Mouse (Mus musculus) kidney, adult 18-20 months (tissue): ENCODE measurements around the gene Gm13691.
"Not testable (repeated sequence)": the region's sequence is repeated elsewhere in the genome, so short reads cannot be mapped to it uniquely, and the experiment has no call there.

Experiments used
- DNase-seq: peaks from one replicate; pipeline ENCODE4 v3.0.0; 2021

Gm13691 gene

DNA sequence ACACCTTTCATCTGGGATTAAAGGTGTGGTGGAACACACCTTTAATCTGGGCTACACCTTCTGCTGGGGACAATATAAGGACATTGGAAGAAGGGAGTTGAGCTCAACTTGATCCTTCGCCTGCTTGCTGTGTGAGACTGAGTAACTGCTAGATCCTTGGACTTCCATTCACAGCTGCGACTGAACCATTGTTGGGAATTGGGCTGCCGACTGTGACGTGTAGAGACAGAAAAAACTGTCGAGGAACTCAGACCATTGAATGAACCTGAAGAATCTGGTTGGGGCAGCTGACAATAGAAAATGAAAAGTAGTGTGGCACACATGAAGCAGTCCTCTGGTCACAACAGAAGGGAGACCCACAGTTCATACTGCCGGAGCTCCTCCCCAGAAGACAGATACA, at the start of gene Gm13691:
Gm13691 (plus strand) TSS at position 301 of the 400 bp plus-strand sequence.
- DNase-seq: not testable (repeated sequence)

DNA sequence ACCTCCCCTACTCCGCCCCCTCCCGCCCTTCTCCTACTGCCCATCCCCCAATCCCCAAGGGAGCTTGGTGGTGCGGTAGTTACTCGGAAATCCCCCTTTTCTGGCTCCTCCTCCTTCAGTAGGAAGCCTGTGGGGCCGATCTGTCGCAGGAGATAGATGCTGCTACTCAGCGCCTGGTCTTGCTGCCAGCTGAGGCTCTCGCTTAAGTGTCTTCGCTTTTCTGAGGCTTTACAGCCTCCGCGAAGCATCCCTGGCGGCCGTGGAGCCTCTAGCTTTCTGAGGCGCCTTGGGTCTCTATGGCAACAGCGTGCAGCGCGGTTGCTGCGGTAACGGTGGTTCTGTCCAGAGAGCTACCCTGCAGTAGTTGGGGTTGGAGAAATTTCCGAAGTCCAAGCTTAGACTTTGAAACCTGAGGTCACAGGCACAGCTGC, 49.4 kb upstream of the Gm13691 start, which contains the start of gene Zswim2:
Zswim2 (minus strand) TSS at position 298 of the 431 bp plus-strand sequence.
- peak; percentile 24 for DNase-seq

DNA sequence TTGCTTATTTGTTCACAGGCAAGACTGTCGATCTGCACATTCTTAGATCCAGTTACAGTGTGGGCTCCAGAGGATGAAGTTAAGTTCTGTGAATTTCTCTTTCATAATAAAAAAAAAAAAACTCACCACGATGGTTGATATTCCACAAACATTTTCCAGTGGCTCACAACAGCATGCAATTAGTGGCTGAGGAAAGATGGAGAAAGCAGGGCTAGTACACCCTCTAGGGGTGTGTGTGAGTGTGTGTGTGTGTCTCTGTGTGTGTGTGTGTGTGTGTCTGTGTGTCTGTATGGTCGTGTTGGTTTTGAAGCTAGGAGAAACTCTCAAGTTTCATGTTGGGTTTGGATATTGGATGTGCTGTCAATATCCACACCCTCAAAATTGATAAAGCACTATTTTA, 49.0 kb upstream of the Gm13691 start:
- DNase-seq: no peak

- no peak for DNase-seq
These were observed 48.6 kb upstream of the Gm13691 start for GRCm38 (mm10) chr2:83941792-83942191.

DNA sequence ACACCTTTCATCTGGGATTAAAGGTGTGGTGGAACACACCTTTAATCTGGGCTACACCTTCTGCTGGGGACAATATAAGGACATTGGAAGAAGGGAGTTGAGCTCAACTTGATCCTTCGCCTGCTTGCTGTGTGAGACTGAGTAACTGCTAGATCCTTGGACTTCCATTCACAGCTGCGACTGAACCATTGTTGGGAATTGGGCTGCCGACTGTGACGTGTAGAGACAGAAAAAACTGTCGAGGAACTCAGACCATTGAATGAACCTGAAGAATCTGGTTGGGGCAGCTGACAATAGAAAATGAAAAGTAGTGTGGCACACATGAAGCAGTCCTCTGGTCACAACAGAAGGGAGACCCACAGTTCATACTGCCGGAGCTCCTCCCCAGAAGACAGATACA, 35.0 kb upstream of the Gm13691 start, which contains the start of gene Gm13698:
Gm13698 (plus strand) TSS at position 301 of the 400 bp plus-strand sequence.
- DNase-seq: not testable (repeated sequence)

DNA sequence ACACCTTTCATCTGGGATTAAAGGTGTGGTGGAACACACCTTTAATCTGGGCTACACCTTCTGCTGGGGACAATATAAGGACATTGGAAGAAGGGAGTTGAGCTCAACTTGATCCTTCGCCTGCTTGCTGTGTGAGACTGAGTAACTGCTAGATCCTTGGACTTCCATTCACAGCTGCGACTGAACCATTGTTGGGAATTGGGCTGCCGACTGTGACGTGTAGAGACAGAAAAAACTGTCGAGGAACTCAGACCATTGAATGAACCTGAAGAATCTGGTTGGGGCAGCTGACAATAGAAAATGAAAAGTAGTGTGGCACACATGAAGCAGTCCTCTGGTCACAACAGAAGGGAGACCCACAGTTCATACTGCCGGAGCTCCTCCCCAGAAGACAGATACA, 29.1 kb upstream of the Gm13691 start, which contains the start of gene Gm13693:
Gm13693 (plus strand) TSS at position 301 of the 400 bp plus-strand sequence.
- DNase-seq: not testable (repeated sequence)

- DNase-seq: not testable (repeated sequence)
These were observed 23.3 kb upstream of the Gm13691 start, which contains the start of gene Gm13695 for GRCm38 (mm10) chr2:83967013-83967412. Gene Gm13695 (plus strand): TSS chr2:83967313.

DNA sequence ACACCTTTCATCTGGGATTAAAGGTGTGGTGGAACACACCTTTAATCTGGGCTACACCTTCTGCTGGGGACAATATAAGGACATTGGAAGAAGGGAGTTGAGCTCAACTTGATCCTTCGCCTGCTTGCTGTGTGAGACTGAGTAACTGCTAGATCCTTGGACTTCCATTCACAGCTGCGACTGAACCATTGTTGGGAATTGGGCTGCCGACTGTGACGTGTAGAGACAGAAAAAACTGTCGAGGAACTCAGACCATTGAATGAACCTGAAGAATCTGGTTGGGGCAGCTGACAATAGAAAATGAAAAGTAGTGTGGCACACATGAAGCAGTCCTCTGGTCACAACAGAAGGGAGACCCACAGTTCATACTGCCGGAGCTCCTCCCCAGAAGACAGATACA, 17.5 kb upstream of the Gm13691 start, which contains the start of gene Gm13696:
Gm13696 (plus strand) TSS at position 301 of the 400 bp plus-strand sequence.
- not testable (repeated sequence) for DNase-seq

DNA sequence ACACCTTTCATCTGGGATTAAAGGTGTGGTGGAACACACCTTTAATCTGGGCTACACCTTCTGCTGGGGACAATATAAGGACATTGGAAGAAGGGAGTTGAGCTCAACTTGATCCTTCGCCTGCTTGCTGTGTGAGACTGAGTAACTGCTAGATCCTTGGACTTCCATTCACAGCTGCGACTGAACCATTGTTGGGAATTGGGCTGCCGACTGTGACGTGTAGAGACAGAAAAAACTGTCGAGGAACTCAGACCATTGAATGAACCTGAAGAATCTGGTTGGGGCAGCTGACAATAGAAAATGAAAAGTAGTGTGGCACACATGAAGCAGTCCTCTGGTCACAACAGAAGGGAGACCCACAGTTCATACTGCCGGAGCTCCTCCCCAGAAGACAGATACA, 11.7 kb upstream of the Gm13691 start, which contains the start of gene Gm13694:
Gm13694 (plus strand) TSS at position 301 of the 400 bp plus-strand sequence.
- not testable (repeated sequence) for DNase-seq

DNA sequence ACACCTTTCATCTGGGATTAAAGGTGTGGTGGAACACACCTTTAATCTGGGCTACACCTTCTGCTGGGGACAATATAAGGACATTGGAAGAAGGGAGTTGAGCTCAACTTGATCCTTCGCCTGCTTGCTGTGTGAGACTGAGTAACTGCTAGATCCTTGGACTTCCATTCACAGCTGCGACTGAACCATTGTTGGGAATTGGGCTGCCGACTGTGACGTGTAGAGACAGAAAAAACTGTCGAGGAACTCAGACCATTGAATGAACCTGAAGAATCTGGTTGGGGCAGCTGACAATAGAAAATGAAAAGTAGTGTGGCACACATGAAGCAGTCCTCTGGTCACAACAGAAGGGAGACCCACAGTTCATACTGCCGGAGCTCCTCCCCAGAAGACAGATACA, 5.9 kb upstream of the Gm13691 start, which contains the start of gene Gm13697:
Gm13697 (plus strand) TSS at position 301 of the 400 bp plus-strand sequence.
- not testable (repeated sequence) for DNase-seq

DNA sequence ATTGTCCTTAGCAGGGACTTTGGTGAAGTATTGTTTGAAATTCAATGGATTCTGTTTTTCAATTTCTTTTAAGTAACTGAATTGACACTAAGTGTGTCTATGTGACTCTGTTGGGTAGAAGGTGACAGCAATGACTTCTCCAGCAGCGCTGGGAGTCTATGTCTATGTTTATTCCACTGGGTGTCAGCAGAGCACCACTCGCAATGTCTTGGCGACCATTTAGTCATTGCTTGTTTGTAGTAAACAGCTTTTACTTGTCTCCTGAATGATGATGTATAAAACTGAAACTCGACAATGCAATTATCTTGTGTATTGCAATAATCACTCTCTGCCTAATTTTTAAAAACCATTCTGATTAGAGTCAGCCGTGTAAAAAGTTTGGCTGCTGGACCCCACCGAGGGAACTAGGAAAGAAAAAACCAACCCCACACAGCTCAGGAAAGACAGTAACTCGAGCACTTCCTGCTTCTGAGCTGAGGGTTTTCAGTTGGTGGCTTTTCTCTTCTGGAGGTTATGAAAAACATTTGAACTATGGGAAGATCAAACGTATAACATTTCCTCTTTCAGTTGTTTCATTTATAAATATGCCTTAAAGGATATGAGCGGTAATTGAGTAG, 3.4 kb downstream of the Gm13691 start:
- not testable (repeated sequence) for DNase-seq

DNA sequence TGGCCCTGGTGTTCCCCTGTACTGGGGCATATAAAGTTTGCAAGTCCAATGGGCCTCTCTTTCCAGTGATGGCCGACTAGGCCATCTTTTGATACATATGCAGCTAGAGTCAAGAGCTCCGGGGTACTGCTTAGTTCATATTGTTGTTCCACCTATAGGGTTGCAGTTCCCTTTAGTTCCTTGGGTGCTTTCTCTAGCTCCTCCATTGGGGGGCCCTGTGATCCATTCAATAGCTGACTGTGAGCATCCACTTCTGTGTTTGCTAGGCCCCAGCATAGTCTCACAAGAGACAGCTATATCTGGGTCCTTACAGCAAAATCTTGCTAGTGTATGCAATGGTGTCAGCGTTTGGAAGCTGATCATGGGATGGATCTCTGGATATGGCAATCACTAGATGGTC, 4.2 kb downstream of the Gm13691 start:
- not testable (repeated sequence) for DNase-seq

DNA sequence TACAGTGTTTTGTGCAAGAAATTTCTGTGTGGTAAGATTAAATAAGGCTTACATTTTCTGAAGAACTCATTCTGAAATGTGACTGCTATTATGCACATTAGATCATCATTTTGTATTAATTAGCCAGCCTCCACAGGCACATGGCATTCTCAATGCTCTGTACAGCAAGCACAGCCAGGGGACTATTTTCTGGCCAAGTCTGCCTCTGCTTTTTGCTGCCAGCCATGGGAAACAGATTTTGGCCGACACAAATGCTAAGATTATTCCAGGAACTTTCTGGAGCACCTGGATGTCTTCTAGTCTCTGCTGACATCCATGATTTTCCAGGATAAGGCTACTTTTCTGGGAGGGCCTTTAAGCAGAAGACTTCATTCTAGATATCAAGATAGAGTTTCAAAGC, 18.6 kb downstream of the Gm13691 start:
- DNase-seq: no peak

DNA sequence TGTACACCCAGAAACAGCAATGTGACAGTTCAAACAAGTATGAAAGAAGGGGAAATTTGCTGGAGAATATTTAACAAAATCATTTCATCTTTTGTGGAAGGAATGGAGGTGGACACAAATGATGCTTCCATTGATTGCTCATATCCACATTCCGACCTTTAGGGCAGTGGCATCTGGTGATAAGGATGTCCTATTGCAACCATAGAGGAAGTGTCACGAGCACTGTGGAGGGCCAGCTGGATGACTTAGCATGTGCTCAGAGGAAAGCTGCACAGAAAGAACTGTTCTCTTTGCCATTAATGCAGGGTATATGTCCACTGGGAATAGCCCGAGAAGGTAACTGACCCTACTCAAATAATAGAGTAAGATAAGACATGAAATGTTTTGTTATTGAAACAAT, 19.5 kb downstream of the Gm13691 start:
- no peak for DNase-seq

- DNase-seq: no peak
These were observed 24.2 kb downstream of the Gm13691 start for GRCm38 (mm10) chr2:84014572-84014971.

DNA sequence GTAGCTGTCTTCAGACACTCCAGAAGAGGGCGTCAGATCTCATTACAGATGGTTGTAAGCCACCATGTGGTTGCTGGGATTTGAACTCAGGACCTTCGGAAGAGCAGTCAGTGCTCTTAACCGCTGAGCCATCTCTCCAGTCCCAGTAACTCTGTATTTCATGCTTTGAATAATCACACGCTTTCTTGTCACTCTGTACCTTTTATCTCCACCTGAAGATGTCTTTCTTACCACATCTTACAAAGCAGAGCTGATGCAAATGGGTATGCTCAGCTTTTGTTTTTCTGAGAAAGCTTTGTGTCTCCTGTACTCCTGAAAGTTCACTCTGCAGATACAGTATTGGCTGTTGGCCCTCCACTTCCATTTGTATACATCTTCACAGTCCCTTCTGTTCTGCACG, 25.9 kb downstream of the Gm13691 start:
- not testable (repeated sequence) for DNase-seq

GRCm38 (mm10) chr2:84018330-84018729, 28.0 kb downstream of the Gm13691 start:
- no peak for DNase-seq

- peak; percentile 27 for DNase-seq
These were observed 29.4 kb downstream of the Gm13691 start for GRCm38 (mm10) chr2:84019519-84020305.

- no peak for DNase-seq
These were observed 31.6 kb downstream of the Gm13691 start for GRCm38 (mm10) chr2:84021930-84022329.

GRCm38 (mm10) chr2:84022905-84023304, 32.6 kb downstream of the Gm13691 start:
- DNase-seq: no peak

- DNase-seq: no peak
These were observed 33.0 kb downstream of the Gm13691 start for GRCm38 (mm10) chr2:84023319-84023718.

DNA sequence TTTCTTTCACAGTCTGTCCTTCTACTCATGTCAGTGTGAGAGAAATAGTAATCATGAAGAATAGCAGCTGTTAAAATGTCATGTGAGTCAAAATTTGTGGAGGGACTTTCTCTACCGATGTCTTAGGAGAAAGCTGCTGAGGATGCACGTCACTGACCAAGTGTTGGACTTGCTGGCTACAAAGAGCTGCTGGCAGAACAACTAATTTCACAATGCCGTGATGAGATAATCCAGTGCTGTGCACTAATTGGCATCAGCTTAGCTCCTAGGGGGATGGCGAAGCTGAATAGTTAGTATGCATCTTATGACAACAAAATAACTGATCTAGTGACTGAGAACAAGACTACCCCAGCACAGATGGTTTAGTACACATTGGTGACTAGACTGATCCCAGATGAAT, 34.9 kb downstream of the Gm13691 start:
- no peak for DNase-seq

GRCm38 (mm10) chr2:84032505-84032904, 42.2 kb downstream of the Gm13691 start:
- no peak for DNase-seq
